8 mouse cellular contexts compared by ENCODE assay signal in the genomic region with DNA sequence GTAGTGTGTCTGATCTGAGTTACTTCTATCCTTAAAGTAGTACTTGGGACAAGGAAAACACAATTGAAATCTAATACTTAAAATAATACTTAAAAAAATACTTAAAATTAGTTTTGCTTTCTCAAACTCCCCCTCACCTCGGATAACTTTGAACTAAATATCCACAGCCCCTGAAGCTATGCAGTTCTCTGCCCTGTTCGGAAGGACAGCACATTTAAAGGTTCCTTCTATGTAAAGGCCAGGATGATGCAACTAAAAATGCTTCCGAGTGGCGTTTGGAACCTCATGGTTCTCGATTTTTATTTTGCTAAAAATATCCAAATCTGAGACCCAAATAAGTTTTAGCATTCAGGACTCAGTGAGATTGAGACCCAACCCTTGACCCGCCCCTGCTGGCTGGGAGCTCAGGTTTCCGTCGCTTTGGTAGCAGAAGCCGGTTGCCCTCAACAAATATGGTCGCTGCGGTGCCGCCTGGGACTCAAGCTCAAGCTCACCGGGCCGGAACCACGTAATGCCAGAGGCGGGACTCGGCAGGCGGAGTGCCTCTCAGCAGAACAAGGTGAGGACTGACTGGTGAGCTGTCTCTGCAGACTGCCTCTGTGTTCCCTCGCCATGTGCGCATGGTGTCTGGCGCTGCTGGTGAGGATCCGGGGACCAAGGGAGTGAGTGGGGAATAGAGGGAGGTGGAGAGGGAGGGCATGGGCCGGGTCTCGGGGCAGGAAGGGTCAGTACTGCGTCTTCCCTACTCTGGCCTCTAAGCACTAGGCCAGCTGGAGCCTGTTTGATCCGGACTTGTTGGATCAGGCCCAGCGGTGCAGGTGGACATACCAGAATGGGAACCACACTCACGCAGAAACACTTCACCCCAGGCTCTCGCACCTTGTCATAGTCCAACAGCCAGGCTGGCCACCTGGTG. TPM values are rescaled to one million over a fixed set of nuclear protein-coding genes. Genes with fewer than 3 reads are reported as not detected.
DNase-seq lines count a peak whose midpoint lies in the region; ATAC-seq lines count a peak whose summit lies in the region.

A gene (plus strand): TSS at position 429 of the 916 bp plus-strand sequence.

- peak within 1 kb of the TSS; percentile 80 for H3K4me3 ChIP-seq in lung, embryonic 16.5 days (ENCODE audit: low read length)

- peak within 1 kb of the TSS; percentile 79 for H3K4me2 ChIP-seq in lung, embryonic 16.5 days (ENCODE audit: low read depth, low read length)

- peak; percentile 99 to 100 for ATAC-seq in hematopoietic stem cell, adult 5-6 weeks (replicated peaks in 1 of 2; ENCODE audit: insufficient read depth in 1 of 2, low FRiP score in 2 of 2, low TSS enrichment in 1 of 2, low read depth in 1 of 2, poor library complexity in 2 of 2, severe bottlenecking in 2 of 2)
- peak; percentile 97 for ATAC-seq in lung, embryonic 16.5 days (ENCODE audit: low read depth)

- peaks cover 13% of the 10 kb centered on the region for H3K36me3 ChIP-seq in lung, embryonic 16.5 days (ENCODE audit: control insufficient read depth, insufficient read depth, low read length)

- peaks cover 5% of the 10 kb centered on the region; the same call in 1 of the 2 replicates for H3K4me1 ChIP-seq in lung, embryonic 16.5 days (replicated peaks; ENCODE audit: control insufficient read depth, insufficient read depth, low read length)

- H3K27me3 ChIP-seq in lung, embryonic 16.5 days (ENCODE audit: control insufficient read depth, insufficient read depth, low read depth, low read length) = no peaks in the 10 kb centered on the region

- WGBS in lung, embryonic 16.5 days = under 1% methylated on average over 29 of the region's 29 CpGs

- no peaks in the 10 kb centered on the region for H3K9me3 ChIP-seq in lung, embryonic 16.5 days (ENCODE audit: control insufficient read depth, low read length)

- H3K27ac ChIP-seq in lung, embryonic 16.5 days (ENCODE audit: low read length) = peak within 1 kb of the TSS; percentile 75

- DNase-seq in MEL-GATA-1-ER (ENCODE audit: extremely low read depth, low read depth) = peak; percentile 89
- DNase-seq in cerebellum, adult 8-10 months = peak; percentile 93
- peak; percentile 94 for DNase-seq in forelimb bud, embryonic 11.5 days (ENCODE audit: low read depth, low spot score)
- DNase-seq in layer of hippocampus, adult 9-10 months (ENCODE audit: low spot score) = peak; percentile 89
- DNase-seq in ovary, postnatal 10 days (ENCODE audit: low spot score) = peak; percentile 87
- peak; percentile 90 to 93 for DNase-seq in thymus, postnatal 10 days (ENCODE audit: low spot score in 2 of 2)

- peak within 1 kb of the TSS; percentile 85 for H3K9ac ChIP-seq in lung, embryonic 16.5 days (ENCODE audit: low read length)

RNA-seq across cellular contexts. Expression of the gene that starts here (rescaled TPM):
- total RNA-seq in hematopoietic stem cell, adult 5-6 weeks (2017) = 23.3 and 28.2 TPM in 2 replicates
- polyA plus RNA-seq in lung, embryonic 16.5 days (2015; fragmentation: Nextera tagmentation; extraction: Ambion mirVana) = 23.5 and 24.6 TPM in 2 replicates

Comparison
In these comparisons a context has a peak if more than half of its experiments do, and no peak if none do; other contexts are left out.
1. Peak in every context shown above with its lines: DNase-seq, ATAC-seq, H3K4me3 ChIP-seq and H3K27ac ChIP-seq.